Mouse (Mus musculus): ENCODE measurements around the gene Tomm40.

Gene Tomm40

GRCm38 (mm10) chr7:19710650-19711049 lies 4.6 kb downstream of the Tomm40 start:
- no peak for DNase-seq (ENCODE audit: extremely low spot score, low read depth, low spot score)

GRCm38 (mm10) chr7:19705271-19705670 lies 10.0 kb downstream of the Tomm40 start:
- DNase-seq (ENCODE audit: extremely low spot score, low read depth, low spot score), result no peak

DNA sequence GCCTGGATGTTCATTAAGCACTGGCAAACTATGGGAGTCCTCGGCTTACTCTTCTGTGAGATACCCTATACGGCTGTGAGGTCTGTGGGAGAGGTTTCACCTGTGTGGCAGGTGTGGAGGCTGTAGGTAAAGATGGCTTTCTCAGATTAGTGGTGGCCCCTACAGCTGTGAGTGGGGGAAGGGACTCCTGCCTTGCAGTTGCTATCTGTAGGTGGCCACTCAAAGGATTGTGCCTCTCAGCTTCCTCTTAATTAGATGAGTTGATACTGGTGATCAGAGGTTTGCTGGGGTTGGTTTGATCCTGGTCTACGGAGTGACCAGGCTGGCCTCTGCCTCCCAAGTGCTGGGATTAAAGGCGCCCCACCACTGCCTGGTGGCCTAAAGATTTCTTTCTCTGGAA lies 10.8 kb downstream of the Tomm40 start:
- no peak for DNase-seq (ENCODE audit: extremely low spot score, low read depth, low spot score)

- DNase-seq (ENCODE audit: extremely low spot score, low read depth, low spot score), result no peak
Observed at GRCm38 (mm10) chr7:19702859-19703555, 12.2 kb downstream of the Tomm40 start.

- no peak for DNase-seq (ENCODE audit: extremely low spot score, low read depth, low spot score)
Observed at GRCm38 (mm10) chr7:19701069-19701761, 14.0 kb downstream of the Tomm40 start.

- no peak for DNase-seq (ENCODE audit: extremely low spot score, low read depth, low spot score)
Observed at GRCm38 (mm10) chr7:19700299-19701068, 14.8 kb downstream of the Tomm40 start.

GRCm38 (mm10) chr7:19699827-19700148 lies 15.4 kb downstream of the Tomm40 start:
- DNase-seq (ENCODE audit: extremely low spot score, low read depth, low spot score), result no peak

- no peak for DNase-seq (ENCODE audit: extremely low spot score, low read depth, low spot score)
Observed at GRCm38 (mm10) chr7:19698907-19699826, 16.1 kb downstream of the Tomm40 start, which contains the start of gene Apoe. Apoe (minus strand) TSS chr7:19699188.

DNA sequence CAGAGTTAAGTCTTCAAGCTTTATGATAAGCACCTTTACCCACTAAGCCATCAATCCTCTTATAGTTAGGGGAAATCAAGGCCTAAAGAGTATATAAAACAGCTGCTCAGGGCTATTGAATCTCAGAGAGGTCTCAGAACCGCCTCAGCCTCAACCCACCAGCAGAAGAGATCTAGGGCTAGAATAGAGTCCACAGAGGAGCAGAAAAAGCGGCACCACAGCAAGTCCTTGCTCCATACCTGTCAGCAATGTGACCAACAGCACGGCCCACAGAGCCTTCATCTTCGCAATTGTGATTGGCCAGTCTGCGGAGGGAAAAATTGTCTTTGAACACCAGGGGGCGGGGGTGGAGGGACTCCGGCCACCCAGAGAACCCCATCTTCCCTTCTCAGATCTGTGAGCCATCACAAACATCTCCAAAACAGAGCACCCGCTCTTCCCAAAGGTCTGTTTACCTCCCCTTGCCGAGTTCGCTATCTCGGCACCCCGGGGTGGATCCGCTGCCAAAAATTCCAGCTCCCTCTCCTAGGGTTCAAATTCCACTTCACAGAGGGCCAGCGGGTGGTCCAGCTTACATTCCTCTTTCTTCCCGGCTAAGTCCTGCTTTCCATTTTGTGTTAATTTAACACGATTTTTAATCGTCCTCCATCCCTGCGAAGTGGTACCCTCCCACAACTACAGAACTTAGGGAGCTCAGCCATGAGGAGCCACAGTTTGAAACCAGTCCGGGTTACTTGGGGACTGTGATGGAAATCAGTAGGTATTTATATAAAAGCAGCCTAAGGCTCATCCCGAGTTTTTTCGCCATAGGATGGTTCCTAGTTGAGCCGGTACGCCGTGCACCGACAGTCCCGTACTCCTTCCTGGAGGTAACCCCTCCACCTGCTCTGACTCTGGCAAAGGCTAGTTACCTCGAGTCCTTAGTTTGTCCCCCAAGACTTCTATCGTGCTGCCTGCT lies 17.0 kb downstream of the Tomm40 start:
- DNase-seq (ENCODE audit: extremely low spot score, low read depth, low spot score), result no peak

- no peak for DNase-seq (ENCODE audit: extremely low spot score, low read depth, low spot score)
Observed at GRCm38 (mm10) chr7:19696336-19696873, 18.8 kb downstream of the Tomm40 start.

DNA sequence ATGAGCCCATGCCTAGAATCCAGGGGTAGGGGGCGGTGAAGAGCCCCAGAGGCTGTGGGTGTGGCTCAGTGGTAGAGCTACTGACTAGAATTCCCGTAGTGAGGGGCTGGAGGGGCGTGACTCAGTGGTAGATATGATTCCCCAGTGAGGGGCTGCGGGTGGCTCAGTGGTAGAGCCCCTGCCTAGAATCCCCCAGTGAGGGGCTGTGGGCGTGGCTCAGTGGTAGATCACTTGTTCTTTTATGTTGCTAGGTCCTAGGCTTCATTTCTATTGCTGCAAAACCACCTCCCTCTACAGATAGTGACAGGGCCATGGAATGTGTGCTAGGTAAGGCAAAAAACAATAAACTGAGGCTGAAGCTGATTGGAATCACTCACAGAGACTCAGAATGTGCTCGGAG lies 19.4 kb downstream of the Tomm40 start:
- DNase-seq (ENCODE audit: extremely low spot score, low read depth, low spot score), result no peak

DNA sequence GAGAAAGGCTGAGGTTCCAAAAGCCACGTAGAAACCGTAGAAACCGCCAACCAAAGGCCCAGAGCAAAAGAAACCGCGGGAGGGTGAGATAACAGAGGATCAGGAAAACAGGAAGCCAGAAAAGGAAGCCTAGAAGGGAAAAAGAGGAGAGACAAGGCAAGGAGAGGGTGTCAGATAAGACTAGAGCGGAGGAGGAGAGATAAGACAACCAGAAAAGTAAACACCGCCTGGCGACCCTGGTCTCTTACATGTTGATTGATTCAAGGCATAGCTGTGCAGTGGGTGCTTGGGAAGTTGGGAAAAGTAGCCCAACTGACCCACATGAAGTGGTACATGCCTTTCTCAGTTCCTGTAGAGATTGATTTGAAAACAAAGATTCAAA lies 20.0 kb downstream of the Tomm40 start:
- no peak for DNase-seq (ENCODE audit: extremely low spot score, low read depth, low spot score)

DNA sequence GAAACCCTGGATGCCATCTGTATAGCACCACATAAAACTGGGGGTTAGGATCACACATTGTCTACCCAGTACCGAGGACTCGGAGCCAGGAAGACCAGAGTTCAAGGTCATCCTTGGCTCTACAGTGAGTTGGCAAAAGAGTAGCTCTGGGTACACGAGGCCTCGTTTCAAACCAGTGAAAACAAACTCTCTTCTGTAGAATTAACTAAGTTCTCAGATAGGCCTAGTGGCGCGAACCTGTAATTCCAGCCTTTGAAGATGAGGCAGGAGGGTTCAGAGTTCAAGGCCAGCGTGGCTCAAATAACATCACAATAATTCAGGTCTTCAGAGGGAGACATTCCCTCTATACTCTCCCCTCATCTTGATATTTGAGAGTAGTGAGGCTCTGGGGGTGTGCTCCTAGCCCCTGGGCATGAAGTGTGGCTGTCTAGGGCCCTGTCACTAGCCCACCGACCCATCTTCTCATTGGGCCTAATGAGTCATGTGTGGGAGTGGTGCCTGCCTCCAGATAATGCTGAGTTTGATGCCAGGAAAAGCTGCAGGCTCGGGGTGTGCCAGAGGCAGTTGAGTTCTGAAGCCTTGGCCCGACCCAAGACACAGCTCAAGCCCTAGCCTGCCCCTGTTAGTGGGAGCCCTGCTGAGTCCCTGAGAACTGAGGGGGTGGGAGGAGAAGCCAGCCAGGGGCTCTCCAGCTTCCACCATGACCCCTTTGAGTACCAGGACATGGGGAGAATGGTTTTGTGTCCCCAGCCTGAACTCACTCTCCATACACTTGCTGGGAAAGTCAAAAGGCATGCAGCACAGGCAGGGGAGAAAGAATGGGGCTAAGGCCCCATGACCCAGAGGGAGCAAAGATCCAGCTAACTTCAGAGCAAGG lies 20.7 kb downstream of the Tomm40 start:
- DNase-seq (ENCODE audit: extremely low spot score, low read depth, low spot score), result no peak

DNA sequence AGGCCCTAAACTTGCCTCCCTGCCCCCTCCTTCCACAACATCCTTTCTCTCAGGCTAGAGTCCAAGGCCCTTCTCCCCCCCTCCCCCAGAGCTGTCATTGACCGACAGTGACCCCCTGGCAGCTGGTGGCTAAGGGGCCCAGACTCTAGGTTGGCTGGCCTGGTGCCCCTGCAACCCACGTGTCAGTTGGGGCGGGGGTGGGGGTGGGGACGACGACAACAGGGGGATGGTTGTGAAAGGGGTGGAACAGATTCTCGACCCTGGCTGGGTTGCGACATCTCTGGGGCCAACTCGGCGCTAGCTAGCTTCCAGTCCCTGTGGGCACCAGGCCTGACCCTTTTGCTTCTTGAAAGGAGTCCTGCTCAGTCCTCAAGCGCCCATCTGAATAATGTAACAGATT lies 21.8 kb downstream of the Tomm40 start:
- DNase-seq (ENCODE audit: extremely low spot score, low read depth, low spot score), result no peak

GRCm38 (mm10) chr7:19691873-19692865 lies 23.1 kb downstream of the Tomm40 start, which contains the start of gene Apoc1:
Apoc1 (minus strand) TSS chr7:19692660.
- no peak for DNase-seq (ENCODE audit: extremely low spot score, low read depth, low spot score)

GRCm38 (mm10) chr7:19691434-19691833 lies 23.8 kb downstream of the Tomm40 start:
- no peak for DNase-seq (ENCODE audit: extremely low spot score, low read depth, low spot score)

GRCm38 (mm10) chr7:19690845-19691244 lies 24.4 kb downstream of the Tomm40 start:
- DNase-seq (ENCODE audit: extremely low spot score, low read depth, low spot score), result no peak

Measured in hindlimb bud, embryonic 11.5 days (tissue).